Mouse (Mus musculus) mature B cell (primary cell): ENCODE results near the gene Gata2.

Source experiments
- in situ Hi-C: fragments of 300-500 bp; cut with MboI; formaldehyde crosslinking; loops from 2 replicates; pipeline ENCODE4 v1.14.3; 2019

Gata2 gene

GRCm38 (mm10) chr6:88206566-88206965 lies 12.9 kb downstream of the Gata2 start:
- in situ Hi-C loops, result no loop called here

- in situ Hi-C loops, result no loop called here
These were observed 13.8 kb downstream of the Gata2 start for GRCm38 (mm10) chr6:88207403-88208033.

- in situ Hi-C loops, result no loop called here
These were observed 14.6 kb downstream of the Gata2 start for GRCm38 (mm10) chr6:88208321-88208720.

- in situ Hi-C loops, result no loop called here
These were observed 15.8 kb downstream of the Gata2 start for GRCm38 (mm10) chr6:88209453-88209852.

- in situ Hi-C loops, result no loop called here
These were observed 16.5 kb downstream of the Gata2 start for GRCm38 (mm10) chr6:88210182-88210581.

- in situ Hi-C loops, result no loop called here
These were observed 22.1 kb downstream of the Gata2 start for GRCm38 (mm10) chr6:88215797-88216196.

GRCm38 (mm10) chr6:88216199-88216598 lies 22.5 kb downstream of the Gata2 start:
- in situ Hi-C loops, result no loop called here

GRCm38 (mm10) chr6:88219094-88219493 lies 25.4 kb downstream of the Gata2 start:
- in situ Hi-C loops, result no loop called here

- in situ Hi-C loops, result no loop called here
These were observed 28.3 kb downstream of the Gata2 start, which contains the start of gene Dnajb8 for GRCm38 (mm10) chr6:88221968-88222367. Gene Dnajb8 (plus strand): TSS chr6:88222268.

- in situ Hi-C loops, result no loop called here
These were observed 32.9 kb downstream of the Gata2 start for GRCm38 (mm10) chr6:88226570-88226994.

GRCm38 (mm10) chr6:88227537-88227936 lies 33.8 kb downstream of the Gata2 start:
- in situ Hi-C loops, result no loop called here

- in situ Hi-C loops, result no loop called here
These were observed 35.5 kb downstream of the Gata2 start for GRCm38 (mm10) chr6:88229221-88229620.

GRCm38 (mm10) chr6:88231821-88232220 lies 38.1 kb downstream of the Gata2 start:
- in situ Hi-C loops, result no loop called here

- in situ Hi-C loops, result no loop called here
These were observed 38.5 kb downstream of the Gata2 start for GRCm38 (mm10) chr6:88232221-88232620.

- in situ Hi-C loops, result no loop called here
These were observed 40.3 kb downstream of the Gata2 start for GRCm38 (mm10) chr6:88233996-88234395.

GRCm38 (mm10) chr6:88235461-88235860 lies 41.8 kb downstream of the Gata2 start:
- in situ Hi-C loops, result no loop called here

- in situ Hi-C loops, result no loop called here
These were observed 42.3 kb downstream of the Gata2 start for GRCm38 (mm10) chr6:88235983-88236382.

- in situ Hi-C loops, result no loop called here
These were observed 42.8 kb downstream of the Gata2 start for GRCm38 (mm10) chr6:88236513-88236912.

- in situ Hi-C loops, result no loop called here
These were observed 48.9 kb downstream of the Gata2 start for GRCm38 (mm10) chr6:88242604-88243003.

- in situ Hi-C loops, result no loop called here
These were observed 55.5 kb downstream of the Gata2 start for GRCm38 (mm10) chr6:88249231-88249630.

GRCm38 (mm10) chr6:88251396-88251795 lies 57.7 kb downstream of the Gata2 start:
- in situ Hi-C loops, result no loop called here

GRCm38 (mm10) chr6:88251798-88252478 lies 58.2 kb downstream of the Gata2 start:
- in situ Hi-C loops, result no loop called here

- in situ Hi-C loops, result no loop called here
These were observed 60.4 kb downstream of the Gata2 start for GRCm38 (mm10) chr6:88254082-88254481.

GRCm38 (mm10) chr6:88255435-88255834 lies 61.7 kb downstream of the Gata2 start:
- in situ Hi-C loops, result no loop called here
